Mouse (Mus musculus) intestine, embryonic 15.5 days (tissue): ENCODE measurements around the gene Olfr1030. TPM values are rescaled to one million over a fixed set of nuclear protein-coding genes. Genes with fewer than 3 reads are reported as not detected.
"Not testable (repeated sequence)": the region's sequence is repeated elsewhere in the genome, so short reads cannot be mapped to it uniquely, and the experiment has no call there.

Experiments used
- ATAC-seq: fragments of 200-750 bp; cut with Nextera tagmentation; 2 replicates; pipeline ENCODE4 v1.8.0; 2017; ENCODE audit warnings: moderate TSS enrichment, moderate library complexity
- H3K27ac ChIP-seq: fragments of 300-500 bp; sonication (generic); 2 replicates; pipeline ENCODE4 v1.5.1; 2015; ENCODE audit warnings: mild to moderate bottlenecking, inconsistent platforms
- H3K27me3 ChIP-seq: fragments of 300-500 bp; sonication (generic); replicated peaks from 2 replicates; pipeline ENCODE4 v1.6.1; 2015; ENCODE audit warnings: inconsistent platforms
- H3K36me3 ChIP-seq: fragments of 300-500 bp; sonication (generic); 2 replicates; pipeline ENCODE4 v1.6.1; 2015; ENCODE audit warnings: inconsistent platforms
- H3K4me1 ChIP-seq: fragments of 300-500 bp; sonication (generic); replicated peaks from 2 replicates; pipeline ENCODE4 v1.6.1; 2015; ENCODE audit warnings: inconsistent platforms
- H3K4me2 ChIP-seq: fragments of 300-500 bp; sonication (generic); replicated peaks from 2 replicates; pipeline ENCODE4 v1.6.1; 2015; ENCODE audit warnings: mild to moderate bottlenecking, inconsistent platforms
- H3K4me3 ChIP-seq: fragments of 300-500 bp; sonication (generic); replicated peaks from 2 replicates; pipeline ENCODE4 v1.5.1; 2015; ENCODE audit warnings: inconsistent platforms
- H3K9ac ChIP-seq: fragments of 300-500 bp; sonication (generic); 2 replicates; pipeline ENCODE4 v1.6.1; 2015; ENCODE audit warnings: inconsistent platforms
- H3K9me3 ChIP-seq: fragments of 300-500 bp; sonication (generic); 2 replicates; pipeline ENCODE4 v1.6.1; 2016; ENCODE audit warnings: inconsistent platforms
- WGBS: fragments of 180-500 bp; shearing (Covaris S2); methylation state at CpG from one replicate; pipeline ENCODE4 v1.1.7; 2015; 5-methylcytosine and 5-hydroxymethylcytosine counted together
- polyA plus RNA-seq: library from polyadenylated mRNA; unstranded; fragments of >200 nt; fragmentation: Nextera tagmentation; extraction: Ambion mirVana; gene quantifications from 2 replicates; pipeline ENCODE4 v1.2.1, GENCODE M21; 2015

Olfr1030 gene
- polyA plus RNA-seq, result not detected in 2 replicates

- Histone ChIP-seq H3K4me3 (no peak within 1 kb of the TSS), H3K4me1 (no peaks in the 10 kb centered on the region), H3K36me3 (no peaks in the 10 kb centered on the region), H3K27ac (no peak within 1 kb of the TSS), H3K4me2 (no peak within 1 kb of the TSS), H3K9ac (no peak within 1 kb of the TSS), H3K27me3 (no peaks in the 10 kb centered on the region), H3K9me3 (no peaks in the 10 kb centered on the region)
- ATAC-seq, result no peak
- WGBS, result 77% methylated on average over 1 of the region's 1 CpGs
Measured at GRCm38 (mm10) chr2:85978976-85979375, at the start of gene Olfr1030. TSS of gene Olfr1030 (plus strand) at chr2:85979276.

GRCm38 (mm10) chr2:85950137-85950536 is 28.9 kb upstream of the Olfr1030 start, which contains the start of gene Olfr1028:
TSS of gene Olfr1028 (plus strand) at chr2:85950437.
- H3K9ac ChIP-seq, result no peak within 1 kb of the TSS
- no peak within 1 kb of the TSS for H3K4me3 ChIP-seq
- no peak for ATAC-seq
- no peaks in the 10 kb centered on the region for H3K4me1 ChIP-seq
- 89% methylated on average over 1 of the region's 1 CpGs for WGBS
- no peaks in the 10 kb centered on the region for H3K27me3 ChIP-seq
- H3K9me3 ChIP-seq, result no peaks in the 10 kb centered on the region
- H3K36me3 ChIP-seq, result no peaks in the 10 kb centered on the region
- no peak within 1 kb of the TSS for H3K27ac ChIP-seq
- no peak within 1 kb of the TSS for H3K4me2 ChIP-seq

GRCm38 (mm10) chr2:85973595-85973994 is 5.5 kb upstream of the Olfr1030 start, which contains the start of gene Olfr1029:
TSS of gene Olfr1029 (plus strand) at chr2:85973895.
- H3K4me2 ChIP-seq, result no peak within 1 kb of the TSS
- ATAC-seq, result no peak
- no peaks in the 10 kb centered on the region for H3K36me3 ChIP-seq
- no peaks in the 10 kb centered on the region for H3K9me3 ChIP-seq
- no peaks in the 10 kb centered on the region for H3K27me3 ChIP-seq
- 82% methylated on average over 2 of the region's 2 CpGs for WGBS
- H3K4me1 ChIP-seq, result no peaks in the 10 kb centered on the region
- no peak within 1 kb of the TSS for H3K27ac ChIP-seq
- no peak within 1 kb of the TSS for H3K9ac ChIP-seq
- no peak within 1 kb of the TSS for H3K4me3 ChIP-seq

GRCm38 (mm10) chr2:85990004-85990403 is 10.9 kb downstream of the Olfr1030 start, which contains the start of gene Olfr1031:
TSS of gene Olfr1031 (plus strand) at chr2:85990304.
- Histone ChIP-seq H3K9ac (no peak within 1 kb of the TSS), H3K4me1 (no peaks in the 10 kb centered on the region), H3K4me3 (no peak within 1 kb of the TSS), H3K4me2 (no peak within 1 kb of the TSS), H3K27me3 (no peaks in the 10 kb centered on the region), H3K27ac (no peak within 1 kb of the TSS), H3K36me3 (no peaks in the 10 kb centered on the region), H3K9me3 (no peaks in the 10 kb centered on the region)
- no peak for ATAC-seq
- WGBS, result 75% methylated on average over 3 of the region's 3 CpGs

- 83% methylated on average over 7 of the region's 7 CpGs for WGBS
- no peak for ATAC-seq
Measured at GRCm38 (mm10) chr2:86005240-86005639, 26.2 kb downstream of the Olfr1030 start, which contains the start of gene Olfr1032. TSS of gene Olfr1032 (plus strand) at chr2:86005540.

GRCm38 (mm10) chr2:86020406-86020805 is 41.3 kb downstream of the Olfr1030 start, which contains the start of gene Olfr1033:
TSS of gene Olfr1033 (plus strand) at chr2:86020633.
- ATAC-seq, H3K9ac ChIP-seq: not testable (repeated sequence)
- 6% methylated on average over 11 of the region's 11 CpGs for WGBS

More at GRCm38 (mm10) chr2:86005240-86005639, 26.2 kb downstream of the Olfr1030 start, which contains the start of gene Olfr1032:
- no peak within 1 kb of the TSS for H3K27ac ChIP-seq
- H3K9ac ChIP-seq, result no peak within 1 kb of the TSS
- H3K9me3 ChIP-seq, result no peaks in the 10 kb centered on the region
- H3K4me1 ChIP-seq, result no peaks in the 10 kb centered on the region
- H3K4me2 ChIP-seq, result no peak within 1 kb of the TSS
- H3K36me3 ChIP-seq, result no peaks in the 10 kb centered on the region
- H3K4me3 ChIP-seq, result no peak within 1 kb of the TSS
- H3K27me3 ChIP-seq, result no peaks in the 10 kb centered on the region

GRCm38 (mm10) chr2:86021518-86021917 is 42.4 kb downstream of the Olfr1030 start:
- ATAC-seq, H3K4me3 ChIP-seq, H3K9ac ChIP-seq, H3K9me3 ChIP-seq, H3K27me3 ChIP-seq, H3K4me2 ChIP-seq, H3K27ac ChIP-seq, H3K36me3 ChIP-seq, H3K4me1 ChIP-seq: not testable (repeated sequence)
- 52% methylated on average over 7 of the region's 9 CpGs for WGBS

More at GRCm38 (mm10) chr2:86020406-86020805, 41.3 kb downstream of the Olfr1030 start, which contains the start of gene Olfr1033:
- H3K9me3 ChIP-seq, H3K4me1 ChIP-seq, H3K27ac ChIP-seq, H3K27me3 ChIP-seq, H3K36me3 ChIP-seq: not testable (repeated sequence)
- Histone ChIP-seq H3K4me3 (peak within 1 kb of the TSS; percentile 34), H3K4me2 (peak within 1 kb of the TSS; percentile 51)

Other genes with a start within 250 kb of the Olfr1030 start
- not detected in 2 replicates for gene Olfr1012, start 216.5 kb upstream of the Olfr1030 start, polyA plus RNA-seq
- gene Olfr1013, start 212.2 kb upstream of the Olfr1030 start, polyA plus RNA-seq, result not detected in 2 replicates
- gene Olfr1014, start 206.6 kb upstream of the Olfr1030 start, polyA plus RNA-seq, result not detected in 2 replicates
- gene Olfr1015, start 197.3 kb upstream of the Olfr1030 start, polyA plus RNA-seq, result not detected in 2 replicates
- not detected in 2 replicates for gene Olfr1016, start 176.7 kb upstream of the Olfr1030 start, polyA plus RNA-seq
- gene Olfr1018, start 160.8 kb upstream of the Olfr1030 start, polyA plus RNA-seq, result not detected in 2 replicates
- gene Olfr1019, start 133.8 kb upstream of the Olfr1030 start, polyA plus RNA-seq, result not detected in 2 replicates
- gene Olfr1020, start 132.2 kb upstream of the Olfr1030 start, polyA plus RNA-seq, result not detected in 2 replicates
- gene Olfr1022, start 110.7 kb upstream of the Olfr1030 start, polyA plus RNA-seq, result not detected in 2 replicates
- not detected in 2 replicates for gene Olfr1023, start 93.6 kb upstream of the Olfr1030 start, polyA plus RNA-seq
- not detected in 2 replicates for gene Olfr1024, start 74.2 kb upstream of the Olfr1030 start, polyA plus RNA-seq
- gene Olfr1025-ps1, start 64.1 kb upstream of the Olfr1030 start, polyA plus RNA-seq, result not detected in 2 replicates
- not detected in 2 replicates for gene Olfr1026, start 57.7 kb upstream of the Olfr1030 start, polyA plus RNA-seq
- gene Olfr1028, start 28.8 kb upstream of the Olfr1030 start, polyA plus RNA-seq, result not detected in 2 replicates
- gene Olfr1029, start 5.4 kb upstream of the Olfr1030 start, polyA plus RNA-seq, result not detected in 2 replicates
- gene Olfr1031, start 11.0 kb downstream of the Olfr1030 start, polyA plus RNA-seq, result not detected in 2 replicates
- gene Olfr1032, start 26.3 kb downstream of the Olfr1030 start, polyA plus RNA-seq, result not detected in 2 replicates
- gene Olfr1033, start 41.4 kb downstream of the Olfr1030 start, polyA plus RNA-seq, result 2.8 and 3.4 TPM in 2 replicates
- gene Olfr1034, start 66.6 kb downstream of the Olfr1030 start, polyA plus RNA-seq, result 0.03 and 0.06 TPM in 2 replicates
- gene Olfr1036, start 94.7 kb downstream of the Olfr1030 start, polyA plus RNA-seq, result not detected in 2 replicates
- not detected in 2 replicates for gene Olfr1037, start 108.1 kb downstream of the Olfr1030 start, polyA plus RNA-seq
- not detected in 2 replicates for gene Olfr1039, start 156.7 kb downstream of the Olfr1030 start, polyA plus RNA-seq
- gene Olfr1040, start 167.5 kb downstream of the Olfr1030 start, polyA plus RNA-seq, result not detected in 2 replicates
- not detected in 2 replicates for gene Olfr1042, start 182.6 kb downstream of the Olfr1030 start, polyA plus RNA-seq
- gene Olfr1043, start 188.2 kb downstream of the Olfr1030 start, polyA plus RNA-seq, result not detected in 2 replicates
- not detected in 2 replicates for gene Olfr1044, start 198.5 kb downstream of the Olfr1030 start, polyA plus RNA-seq
- gene Olfr52, start 206.4 kb downstream of the Olfr1030 start, polyA plus RNA-seq, result not detected in 2 replicates
- not detected in 2 replicates for gene Olfr1045, start 223.7 kb downstream of the Olfr1030 start, polyA plus RNA-seq
- not detected in 2 replicates for gene Olfr1046, start 240.0 kb downstream of the Olfr1030 start, polyA plus RNA-seq